In genomic region chr5:148980607-148981006, GRCm38 (mm10) we compare ENCODE assay signal across 1 mouse cellular context.
TF ChIP-seq lines count a peak whose summit lies in the region.

No protein-coding gene starts in this region.

TF ChIP-seq in ES-E14, 5 proteins besides CTCF, POLR2A, EP300 and RAD21 (continued from another document):
- TF ChIP-seq HCFC1 (IDR thresholded peaks at IDR 0.05; ENCODE audit: borderline replicate concordance, insufficient read depth, low read length) = no peak
